Mouse (Mus musculus): ENCODE measurements around the gene Sh3pxd2a.

DNA sequence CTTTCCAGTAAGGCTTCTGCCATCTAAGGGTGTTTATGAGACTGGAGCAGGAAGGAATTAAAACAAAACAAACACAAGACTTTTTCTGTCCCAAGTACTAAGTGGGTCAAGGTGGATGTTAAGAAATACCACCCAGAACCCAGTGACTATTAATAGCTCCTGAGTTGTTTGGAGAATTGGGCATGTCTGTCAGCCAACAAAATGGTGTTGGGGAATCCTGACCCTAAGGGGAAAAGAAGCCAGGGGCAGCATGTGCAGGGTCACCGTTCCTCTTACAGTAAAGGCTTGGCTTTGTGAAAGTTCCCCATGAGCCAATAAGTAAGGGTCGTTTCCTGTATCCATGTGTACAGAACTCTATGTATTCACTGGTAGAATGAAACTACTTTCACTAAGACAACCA is 209.2 kb downstream of the Sh3pxd2a start:
- no peak for TF ChIP-seq CTCF (IDR thresholded peaks at IDR 0.05; ENCODE audit: low read depth)
- TF ChIP-seq EP300 (IDR thresholded peaks at IDR 0.05; ENCODE audit: low read depth): no peak

Measured in liver, postnatal 0 days (tissue).